Mouse (Mus musculus) T-cell, adult 66 days (primary cell): Measurements from ENCODE around the gene Pet117. TPM values are rescaled to one million over a fixed set of nuclear protein-coding genes. Genes with fewer than 3 reads are reported as not detected.

Source experiments
- total RNA-seq, 2 experiments: library from RNA; stranded (reverse); gene quantifications; 3 replicates in 1 of 2; 4 replicates in 1 of 2; pipeline ENCODE4 v1.2.4; 2023

The Pet117 gene
- total RNA-seq = 10 to 100 TPM in 1 of 2 experiments, 1 to 10 TPM in 1; 3.9 to 12.6 TPM

GRCm38 (mm10) chr2:144368400-144369019, at the start of gene Pet117, which contains the start of gene Kat14:
Gene Pet117, plus strand, starts transcription at chr2:144368996.
Gene Kat14, plus strand, starts transcription at chr2:144368983.

DNA sequence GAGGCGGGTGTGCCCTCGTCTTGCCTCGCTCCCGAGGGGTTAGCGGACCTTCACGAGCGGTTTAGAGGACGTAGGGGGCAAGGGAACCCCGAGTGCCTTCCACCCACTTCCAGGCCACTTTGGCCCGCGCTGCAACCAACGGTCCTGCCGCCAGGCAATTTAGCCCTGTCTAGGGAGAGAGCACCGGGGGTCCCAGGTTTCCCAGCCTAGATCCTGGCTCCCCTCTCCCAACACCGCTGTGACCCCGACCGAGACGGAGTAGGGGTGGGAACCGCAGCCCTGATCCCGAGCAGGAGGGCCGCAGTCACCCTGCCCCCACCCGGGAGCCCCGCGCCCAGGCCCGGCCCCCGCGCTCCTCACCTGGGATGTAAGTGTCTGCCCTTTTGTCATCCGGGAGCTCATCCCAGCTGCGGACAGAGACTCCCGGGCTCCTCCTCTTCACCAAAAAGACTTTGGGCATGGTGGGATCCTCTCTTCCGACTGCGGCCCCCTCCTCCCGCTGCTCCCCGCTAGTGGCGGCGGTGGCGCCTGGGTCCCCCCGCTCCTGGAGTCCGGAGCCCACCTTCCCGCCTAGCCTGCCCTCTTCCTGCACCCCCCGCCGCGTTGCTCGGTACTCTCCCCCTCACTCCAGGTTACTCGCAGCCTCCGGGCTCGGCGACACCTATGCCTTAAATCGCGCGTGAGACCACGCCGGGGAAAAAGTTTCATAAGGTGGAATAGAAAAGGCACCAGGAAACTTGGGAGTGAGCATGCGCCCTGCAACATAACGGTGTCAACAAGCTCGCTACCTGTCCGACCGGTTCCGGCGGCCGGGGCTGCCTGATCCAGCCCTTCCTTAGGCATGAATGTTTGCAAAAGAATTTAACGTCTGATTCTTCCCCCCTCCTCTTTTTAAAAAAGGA, 37.1 kb upstream of the Pet117 start, which contains the start of gene Ovol2:
Gene Ovol2, minus strand, starts transcription at position 746 of the 902 bp plus-strand sequence.

Other genes with a start within 250 kb of the Pet117 start
- gene Mgme1, start 98.3 kb upstream of the Pet117 start, total RNA-seq = 1 to 10 TPM; 4.7 to 5.1 TPM
- 100 to 1,000 TPM; 283 to 309 TPM for gene Snx5, start 98.1 kb upstream of the Pet117 start, total RNA-seq
- not detected for gene Ovol2, start 36.9 kb upstream of the Pet117 start, total RNA-seq
- gene Kat14, start within 50 bp of the Pet117 start, total RNA-seq = 10 to 100 TPM; 31.7 to 39.6 TPM
- gene Dzank1, start 158.4 kb downstream of the Pet117 start, total RNA-seq = 1 to 10 TPM in 1 of 2 experiments, under 1 TPM in 1; 0.95 to 1.2 TPM
- gene Polr3f, start 158.7 kb downstream of the Pet117 start, total RNA-seq = 10 to 100 TPM; 38.0 to 39.1 TPM
- 1 to 10 TPM; 4.5 to 4.8 TPM for gene Rbbp9, start 181.9 kb downstream of the Pet117 start, total RNA-seq
- 10 to 100 TPM; 62.4 to 65.3 TPM for gene Sec23b, start 187.2 kb downstream of the Pet117 start, total RNA-seq
- gene Smim26, start 225.1 kb downstream of the Pet117 start, total RNA-seq = 10 to 100 TPM; 25.4 to 27.2 TPM
- 10 to 100 TPM; 24.4 to 29.2 TPM for gene Dtd1, start 230.9 kb downstream of the Pet117 start, total RNA-seq